Mouse (Mus musculus) lung, postnatal 14 days (tissue): ENCODE measurements around the gene Gm2012.
A peak's percentile ranks its signal among the peaks of the same experiment; 100 is the strongest.
"Not testable (repeated sequence)": the region's sequence is repeated elsewhere in the genome, so short reads cannot be mapped to it uniquely, and the experiment has no call there.

Source experiments
- DNase-seq: peaks from one replicate; pipeline ENCODE4 v3.0.0; 2021

Gm2012 gene

DNA sequence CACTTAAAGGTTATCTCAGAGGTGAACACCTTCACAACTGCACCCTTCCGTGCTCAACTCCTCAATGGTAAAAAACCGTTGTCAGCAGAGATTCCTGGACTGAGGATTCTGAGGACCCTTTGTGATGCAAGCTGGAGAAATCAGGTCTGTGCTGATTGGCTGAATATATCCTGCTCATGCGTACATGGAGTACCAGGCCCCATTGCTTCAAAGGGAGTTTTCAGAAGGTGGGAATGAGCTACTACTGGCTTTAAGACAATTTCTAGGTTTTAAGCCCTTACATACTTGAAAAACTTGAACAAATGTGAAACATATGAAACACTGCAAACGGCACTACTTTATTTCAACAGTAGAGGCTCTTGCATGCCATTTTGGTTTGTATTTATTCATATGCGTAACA, at the start of gene Gm2012:
Gm2012 (minus strand) TSS at position 101 of the 400 bp plus-strand sequence.
- not testable (repeated sequence) for DNase-seq

DNA sequence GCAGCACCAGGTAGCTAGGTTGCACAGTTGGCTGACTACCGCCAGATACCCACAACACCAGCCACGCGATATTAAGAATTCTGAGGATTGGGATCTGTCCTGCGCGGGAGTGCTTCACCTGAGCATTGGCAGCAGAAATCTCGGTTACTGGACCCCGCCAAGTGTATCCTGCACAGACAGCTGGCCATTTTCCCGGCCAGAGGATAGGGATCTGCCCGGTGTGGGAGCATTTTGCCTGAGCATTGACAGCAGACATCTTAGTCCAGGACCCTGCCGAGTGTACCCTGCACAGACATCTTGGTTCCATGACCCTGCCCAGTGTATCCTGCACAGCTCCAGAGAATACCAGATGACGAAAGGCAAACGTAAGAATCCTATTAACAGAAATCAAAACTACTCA, 72.0 kb downstream of the Gm2012 start:
- DNase-seq = peak; percentile 0
